Mouse (Mus musculus) spleen, postnatal 36 days (tissue): Measurements from ENCODE around the gene Tec.

Source experiments
- DNase-seq, 2 experiments: peaks; one replicate each; pipeline ENCODE4 v3.0.0; 2022; ENCODE audit warnings: low spot score in 2 of 2, mixed read lengths in 1 of 2

The Tec gene

DNA sequence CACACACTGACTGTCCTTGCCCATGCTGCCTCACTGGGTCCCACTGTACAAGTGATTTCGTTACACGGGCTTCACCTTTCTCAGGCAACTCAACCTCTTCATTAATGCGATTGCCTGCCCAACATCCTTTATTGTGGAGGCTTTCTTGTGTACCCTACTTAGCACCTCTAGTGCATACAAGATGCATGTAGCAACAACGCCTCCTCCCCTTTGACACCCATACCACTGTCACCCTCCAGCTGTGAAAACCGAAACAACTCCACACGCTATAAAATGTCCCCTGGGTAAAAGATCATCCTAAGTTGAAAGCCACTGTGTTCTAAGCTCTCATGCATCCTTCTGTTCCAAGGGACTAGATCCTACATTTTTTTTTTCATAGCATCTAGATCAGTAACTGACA is 125.2 kb downstream of the Tec start:
- no peak for DNase-seq

DNA sequence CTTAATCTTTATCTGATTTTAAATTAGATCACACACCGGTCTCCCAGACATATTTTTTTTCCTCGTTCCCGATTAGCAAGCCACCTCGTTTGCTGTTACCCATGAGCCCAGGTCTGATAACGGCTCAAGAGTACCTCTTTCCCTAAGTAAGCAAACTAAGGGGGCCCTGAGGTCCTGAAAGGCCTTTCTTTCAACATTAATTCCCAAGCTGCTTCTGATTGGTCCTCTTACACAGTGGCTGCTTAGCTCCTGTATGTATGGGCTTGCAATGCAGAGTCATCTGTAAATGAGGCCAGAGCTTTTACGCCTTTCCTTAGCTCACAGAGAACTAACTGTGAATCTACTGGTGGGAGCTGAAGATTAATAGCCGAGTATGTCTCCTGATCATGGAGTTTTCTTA is 131.4 kb downstream of the Tec start:
- DNase-seq: no peak

DNA sequence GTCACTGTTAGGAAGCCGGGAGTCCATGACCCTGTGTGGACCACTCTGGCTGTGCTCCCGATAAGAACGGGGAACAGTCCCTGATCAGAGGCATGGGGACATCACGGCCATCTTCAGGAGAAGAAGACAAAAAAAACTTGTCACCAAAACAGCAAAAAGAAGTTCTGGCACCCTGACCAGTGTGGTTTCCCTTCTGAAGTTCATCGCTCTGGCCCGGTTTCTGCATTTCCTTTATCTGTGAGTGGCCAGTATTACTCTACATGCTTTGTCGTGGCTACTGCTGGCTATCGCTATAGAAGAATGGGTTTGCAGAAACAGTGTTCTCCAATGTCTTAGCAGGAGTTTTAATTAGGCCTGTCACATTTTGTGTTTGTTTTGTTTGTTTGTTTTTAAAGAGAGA is 131.8 kb downstream of the Tec start:
- DNase-seq: no peak

DNA sequence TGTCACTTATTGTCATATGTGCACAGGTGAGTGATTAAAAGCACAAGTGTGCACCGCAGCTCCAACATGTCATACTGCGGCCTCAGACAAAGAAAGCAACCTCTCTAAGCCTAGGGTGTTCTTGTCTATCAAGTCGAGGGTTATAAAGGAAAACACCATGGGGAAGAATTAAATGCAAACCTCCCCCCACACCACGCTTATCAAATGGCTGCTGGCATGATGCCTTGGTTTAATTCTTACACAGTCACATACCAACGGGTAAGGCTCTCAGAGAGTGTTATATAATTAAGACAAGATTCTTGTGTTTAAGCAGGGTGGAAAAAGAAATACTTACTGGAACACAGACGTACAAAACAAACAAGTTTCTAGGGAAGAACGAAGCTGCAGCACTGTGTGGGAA is 132.5 kb downstream of the Tec start:
- no peak for DNase-seq

DNA sequence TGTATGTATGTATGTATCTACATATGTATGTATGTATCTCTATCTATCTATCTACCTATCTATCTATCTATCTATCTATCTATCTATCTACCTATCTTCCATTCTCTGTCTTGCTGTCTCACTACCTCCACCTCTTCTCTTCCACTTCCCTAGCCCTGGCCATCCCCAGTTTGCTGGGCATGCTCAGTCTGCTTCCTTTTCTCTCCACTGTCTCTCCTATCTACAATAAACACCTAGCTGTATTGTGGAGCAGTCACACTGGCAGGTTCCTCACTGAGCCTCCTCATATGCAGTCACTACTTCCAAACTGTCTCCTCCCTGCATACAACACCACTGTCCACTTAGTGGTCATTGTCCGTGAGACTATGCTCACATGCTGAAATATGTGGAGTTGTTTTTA is 135.4 kb downstream of the Tec start:
- no peak for DNase-seq

DNA sequence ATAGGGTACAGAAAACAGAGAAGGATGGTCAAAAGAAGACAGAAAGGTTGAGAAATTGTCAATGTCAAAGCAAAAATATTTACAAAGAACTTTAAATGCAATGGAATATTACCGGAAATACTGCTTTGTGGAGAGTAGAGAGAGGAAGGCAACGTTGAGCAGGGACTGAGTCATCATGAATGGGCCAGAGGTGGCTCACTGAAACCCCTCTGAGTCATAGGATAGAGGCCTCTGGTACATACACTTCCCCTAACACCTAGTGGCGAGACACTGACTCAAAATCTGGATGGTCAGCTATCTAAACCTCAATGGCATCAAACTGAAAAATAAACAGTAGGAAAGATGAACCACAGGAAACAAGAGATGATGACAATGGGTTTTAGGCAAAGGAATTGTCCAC is 142.9 kb downstream of the Tec start:
- no peak for DNase-seq

DNA sequence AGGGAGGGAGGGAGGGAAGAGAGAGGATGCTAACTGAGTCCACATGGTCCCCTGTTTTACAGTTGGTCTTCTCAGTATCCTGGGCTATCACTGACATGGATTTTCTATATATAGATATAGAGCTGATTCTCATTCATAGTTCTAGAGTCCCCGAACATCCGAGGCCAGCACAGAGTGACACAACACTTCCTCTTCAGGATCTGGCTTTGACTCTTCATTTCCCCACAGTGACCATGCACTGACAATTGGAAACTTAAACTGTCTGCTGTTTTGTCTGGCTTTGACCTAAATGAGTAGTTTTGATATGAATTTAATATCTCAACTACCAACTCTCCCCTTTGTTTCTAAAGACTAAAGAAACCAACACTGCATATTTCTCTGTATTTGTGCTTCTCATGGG is 144.9 kb downstream of the Tec start:
- DNase-seq: no peak

DNA sequence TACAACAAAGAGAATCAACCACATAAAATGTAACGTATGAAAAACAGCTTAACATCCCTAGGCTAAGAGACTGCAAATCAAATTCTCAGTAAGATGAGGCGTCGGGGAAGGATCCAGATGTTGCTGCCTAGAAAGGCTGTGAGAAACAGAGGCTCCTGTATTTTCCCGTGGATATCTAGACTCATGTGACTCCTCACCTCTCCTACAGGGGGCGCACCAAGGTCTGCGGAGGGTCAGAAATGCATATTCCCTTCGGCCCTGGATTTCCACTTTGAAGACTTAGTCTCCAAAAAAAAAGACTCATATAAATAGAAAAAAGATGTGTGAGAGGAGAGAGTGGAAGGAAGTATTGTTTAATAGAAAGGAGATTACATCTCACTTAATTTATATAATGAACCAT is 147.7 kb downstream of the Tec start:
- DNase-seq: no peak

DNA sequence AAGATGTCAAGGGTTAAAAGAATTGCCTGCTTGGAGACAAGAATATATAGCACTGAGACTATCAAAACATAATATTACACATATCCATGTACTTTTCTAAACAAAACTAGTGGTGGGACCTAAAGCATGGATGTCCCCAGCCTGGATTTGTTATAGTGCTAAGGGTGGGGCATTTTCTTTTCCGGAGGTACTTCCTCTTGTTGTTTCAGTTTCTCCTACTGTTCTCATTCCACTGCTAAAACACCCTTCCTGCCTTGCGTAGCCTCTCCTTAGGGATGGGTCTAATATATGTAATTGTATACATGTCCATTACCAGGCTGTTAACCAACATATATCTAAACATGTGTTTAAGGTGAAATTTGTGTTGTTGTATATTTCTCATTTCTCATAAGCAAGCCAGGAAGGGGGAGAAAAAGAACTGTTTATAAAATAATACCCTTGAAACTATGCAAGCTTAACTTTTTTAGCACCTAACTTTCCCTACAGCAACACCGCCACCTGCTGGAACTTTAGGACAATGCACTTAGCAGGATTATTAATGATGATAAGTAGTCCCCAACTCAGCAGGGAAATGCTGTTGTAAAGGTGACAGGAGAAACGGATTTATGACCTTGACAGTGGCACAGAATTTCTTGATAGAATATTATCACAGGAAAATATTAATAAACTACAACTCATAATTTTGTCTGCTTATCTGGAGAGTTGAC is 157.6 kb downstream of the Tec start:
- DNase-seq: peak; percentile 6 to 43

DNA sequence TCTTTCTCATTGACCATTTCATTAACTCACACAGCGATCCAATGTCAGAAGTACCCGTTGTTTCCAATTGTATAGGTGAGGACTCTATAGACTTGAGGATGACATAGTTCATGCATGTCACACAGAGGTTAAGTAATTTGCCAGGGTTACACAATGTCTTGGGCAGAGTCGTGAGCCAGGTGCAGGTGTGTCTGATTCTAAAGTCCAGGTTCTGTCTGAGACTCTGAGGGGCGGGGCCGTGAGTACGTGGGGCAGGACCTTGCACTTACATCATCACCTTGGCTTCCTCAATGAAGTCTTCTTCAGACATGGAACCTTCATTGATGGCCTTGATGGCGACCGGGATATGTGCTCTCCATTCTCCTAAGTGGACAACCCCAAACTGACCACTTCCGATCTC is 158.3 kb downstream of the Tec start:
- no peak for DNase-seq

DNA sequence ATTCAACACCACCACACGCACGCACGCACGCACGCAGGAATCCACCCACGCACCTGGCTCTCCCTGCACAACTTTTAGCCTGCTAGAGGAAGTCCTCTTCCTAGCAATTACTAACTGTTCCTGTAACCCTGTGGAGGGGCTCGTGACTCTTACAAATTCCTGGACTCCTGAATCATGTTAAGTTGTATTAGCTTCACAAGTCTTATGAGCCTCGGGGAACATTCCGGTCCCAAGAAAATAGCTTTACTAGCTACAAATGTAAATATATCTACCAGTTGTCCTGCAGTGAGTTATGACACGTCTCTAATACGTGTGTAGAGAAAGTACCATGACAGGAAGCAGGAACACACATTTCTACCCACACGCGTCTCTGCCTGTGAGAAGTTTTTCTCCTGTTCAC is 158.8 kb downstream of the Tec start:
- DNase-seq: no peak

DNA sequence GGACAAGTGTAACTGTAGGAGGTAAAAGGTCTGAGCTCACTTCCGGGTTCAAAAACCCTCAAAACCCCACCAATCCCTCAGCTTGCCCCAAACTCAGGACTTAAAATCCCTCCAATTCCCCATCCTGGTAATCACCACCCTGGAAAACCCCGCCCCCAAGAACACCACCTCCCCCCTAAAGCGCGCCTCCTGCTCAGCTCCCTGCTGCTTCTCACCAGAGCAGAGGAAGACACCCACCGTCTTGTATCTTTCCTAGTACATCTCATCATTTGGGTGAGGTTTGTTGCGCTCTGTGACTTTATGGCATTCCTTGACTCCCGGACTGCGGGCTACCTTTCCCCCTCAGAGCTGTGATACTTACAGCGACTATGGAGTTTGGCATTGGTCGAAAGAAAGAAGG is 161.6 kb downstream of the Tec start:
- no peak for DNase-seq

DNA sequence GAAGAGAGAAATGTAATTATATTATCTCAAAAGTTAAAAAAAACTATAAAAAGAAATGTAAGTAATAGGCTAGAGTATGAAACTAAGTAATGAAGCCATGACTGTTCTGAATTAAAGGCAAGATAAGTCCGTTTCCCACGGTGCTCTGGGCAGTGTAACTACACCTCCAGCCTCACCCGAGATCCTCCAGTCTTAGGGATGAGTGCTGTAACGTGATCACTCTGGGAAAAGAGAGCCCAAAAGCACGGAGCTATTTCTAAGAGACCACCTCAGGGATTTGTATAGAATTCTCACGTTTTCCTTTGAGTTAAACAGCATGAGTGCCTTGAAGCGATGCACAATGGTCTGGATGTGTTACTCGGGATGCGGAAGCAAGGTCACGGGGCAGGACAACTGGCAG is 162.2 kb downstream of the Tec start:
- no peak for DNase-seq
